Mouse (Mus musculus) C3H10T1/2 (cell line): ENCODE results near the gene Sptbn4. TPM values are rescaled to one million over a fixed set of nuclear protein-coding genes. Genes with fewer than 3 reads are reported as not detected.

Source experiments
- polyA plus RNA-seq, 2 experiments: library from polyadenylated mRNA; unstranded; fragments of >200 nt; fragmentation: generic; extraction: Trizol; gene quantifications; one replicate each; pipeline ENCODE4 v1.2.1; 2012; ENCODE audit warnings: missing spikeins in 2 of 2

The Sptbn4 gene
- under 1 TPM; 0.14 to 0.55 TPM for polyA plus RNA-seq

GRCm38 (mm10) chr7:27447419-27448286, at the start of gene Sptbn4, which contains the start of gene Blvrb:
Gene Sptbn4, minus strand, starts transcription at chr7:27447686.
Gene Blvrb, plus strand, starts transcription at chr7:27447978.

DNA sequence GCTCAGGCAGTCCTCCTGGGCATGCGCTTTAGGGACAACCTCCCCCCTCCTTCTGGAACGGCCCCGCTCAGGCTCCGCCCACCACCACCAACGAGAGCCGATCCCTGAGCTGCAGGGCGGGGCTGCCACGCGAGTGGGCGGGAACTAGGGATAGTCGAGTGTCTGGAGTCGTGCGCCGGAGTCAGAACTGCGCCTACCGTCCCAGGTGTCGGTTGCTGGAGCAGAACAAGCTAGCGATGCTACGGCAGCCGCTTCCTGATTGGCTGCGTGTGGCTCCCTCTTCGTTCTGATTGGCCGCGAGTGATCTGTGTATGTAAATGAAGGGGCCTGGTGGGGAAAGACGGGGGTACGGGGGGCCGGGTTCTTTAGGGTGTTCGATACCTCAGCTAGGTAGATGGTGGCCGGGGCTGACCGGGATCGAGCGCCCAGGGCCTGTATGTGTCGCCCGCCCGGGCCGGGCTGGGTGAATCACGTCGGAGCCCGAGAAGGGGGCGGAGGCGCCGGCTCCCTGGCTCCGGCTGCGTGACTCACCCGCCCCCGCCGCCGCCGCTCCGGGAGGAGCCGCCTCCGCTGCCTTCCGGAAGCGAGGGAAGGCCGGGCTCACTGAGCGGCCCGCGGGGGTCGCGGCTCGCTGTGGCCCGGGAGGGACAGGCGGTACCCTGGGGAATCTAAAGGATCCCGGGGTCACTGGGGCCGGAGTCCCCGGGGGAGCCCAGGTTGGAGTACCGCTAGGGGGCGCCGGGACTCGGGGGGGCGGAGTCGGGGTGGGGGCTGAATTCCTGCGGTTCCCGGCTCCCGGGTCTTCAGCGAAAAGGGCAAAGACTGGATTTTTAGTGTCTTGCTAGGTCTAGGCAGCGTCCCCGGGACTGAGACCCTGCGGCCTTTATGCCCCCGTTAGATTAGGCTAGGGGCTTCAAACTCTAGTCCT, 39.5 kb upstream of the Sptbn4 start, which contains the start of gene Sertad1:
Sertad1 (plus strand) TSS at position 141 of the 928 bp plus-strand sequence.

GRCm38 (mm10) chr7:27473156-27473834, 25.8 kb upstream of the Sptbn4 start, which contains the start of gene Sertad3:
Gene Sertad3, plus strand, starts transcription at chr7:27473768.

GRCm38 (mm10) chr7:27356861-27357594, 90.5 kb downstream of the Sptbn4 start, which contains the start of gene Gm20479:
Gene Gm20479, minus strand, starts transcription at chr7:27357419.

DNA sequence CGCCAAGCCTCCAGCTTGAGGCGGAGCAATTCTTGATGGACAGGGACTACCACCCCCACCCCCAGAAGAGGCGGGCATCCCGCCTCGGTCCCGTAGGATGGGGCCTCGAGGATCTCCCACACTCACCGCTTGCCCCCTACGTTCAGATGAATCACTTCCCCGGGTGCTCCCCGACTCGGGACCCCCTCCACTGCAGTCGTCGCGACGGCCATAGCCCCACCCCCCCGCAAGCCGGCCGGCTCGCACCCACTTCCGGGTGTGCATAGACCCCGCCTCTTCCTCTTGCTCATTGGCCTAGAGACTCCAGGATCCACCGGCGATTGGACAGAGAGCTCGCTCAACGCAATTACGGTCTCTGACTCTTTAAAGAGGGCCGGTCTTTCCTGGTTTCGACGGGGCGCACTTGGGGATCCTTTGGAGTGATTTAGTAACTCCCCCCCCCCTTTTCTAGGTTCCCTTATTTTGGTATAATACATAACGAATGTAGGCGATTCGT, 91.7 kb downstream of the Sptbn4 start, which contains the start of gene Shkbp1:
Shkbp1 (minus strand) TSS at position 275 of the 496 bp plus-strand sequence.

DNA sequence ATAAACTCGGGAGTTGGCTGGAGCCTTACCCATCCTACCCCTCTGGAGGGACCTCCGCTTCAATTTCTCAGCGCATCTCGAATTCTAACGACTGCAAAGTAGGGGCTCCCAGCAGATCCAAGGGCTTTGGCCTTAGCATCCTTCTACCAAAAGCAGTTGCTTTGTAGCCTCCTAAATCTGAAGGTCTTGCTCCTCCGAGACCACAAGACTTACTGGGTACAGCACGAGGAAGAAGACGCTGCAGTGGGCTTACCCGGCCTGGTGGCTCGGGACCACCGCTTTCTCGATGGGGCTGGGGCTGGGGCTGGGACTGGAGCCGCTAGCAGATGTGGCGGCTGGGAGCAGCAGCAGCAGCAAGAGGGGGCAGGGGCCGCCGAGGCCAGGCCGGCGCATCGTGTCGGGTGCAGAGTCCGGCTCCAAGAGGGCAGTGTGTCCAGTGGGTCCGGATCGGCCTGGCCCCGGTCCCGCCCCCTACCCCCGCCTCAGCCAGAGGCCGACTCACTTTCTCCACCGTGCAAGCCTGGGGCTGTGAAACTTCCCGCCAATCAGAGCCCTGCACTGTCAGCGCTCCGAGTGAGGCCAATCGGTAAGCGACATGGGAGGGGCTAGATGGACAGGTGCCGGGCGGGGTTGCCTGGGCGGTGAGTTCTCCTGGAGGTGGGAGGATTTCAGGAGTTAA, 110.2 kb downstream of the Sptbn4 start, which contains the start of gene Ltbp4:
Ltbp4 (minus strand) TSS at position 518 of the 679 bp plus-strand sequence.

Other genes with a start within 250 kb of the Sptbn4 start
- gene Itpkc, start 219.0 kb downstream of the Sptbn4 start, polyA plus RNA-seq, result 1 to 10 TPM; 2.4 to 7.4 TPM
- gene Coq8b, start 214.7 kb downstream of the Sptbn4 start, polyA plus RNA-seq, result 10 to 100 TPM; 14.4 to 20.7 TPM
- gene Numbl, start 189.3 kb downstream of the Sptbn4 start, polyA plus RNA-seq, result 10 to 100 TPM in 1 of 2 experiments, 1 to 10 TPM in 1; 6.9 to 33.6 TPM
- 10 to 100 TPM in 1 of 2 experiments, under 1 TPM in 1; 0.42 to 10.0 TPM for gene Ltbp4, start 110.0 kb downstream of the Sptbn4 start, polyA plus RNA-seq
- gene Shkbp1, start 91.7 kb downstream of the Sptbn4 start, polyA plus RNA-seq, result 10 to 100 TPM; 23.0 to 28.8 TPM
- not detected for gene Gm20479, start 90.3 kb downstream of the Sptbn4 start, polyA plus RNA-seq
- gene Blvrb, start 292 bp upstream of the Sptbn4 start, polyA plus RNA-seq, result 100 to 1,000 TPM in 1 of 2 experiments, 10 to 100 TPM in 1; 86.0 to 169 TPM
- gene Sertad3, start 26.1 kb upstream of the Sptbn4 start, polyA plus RNA-seq, result 10 to 100 TPM; 10.3 to 28.6 TPM
- 10 to 100 TPM; 78.0 to 83.1 TPM for gene Sertad1, start 39.2 kb upstream of the Sptbn4 start, polyA plus RNA-seq
- gene Prx, start 51.6 kb upstream of the Sptbn4 start, polyA plus RNA-seq, result 1 to 10 TPM; 1.3 to 6.9 TPM
- gene Hipk4, start 75.6 kb upstream of the Sptbn4 start, polyA plus RNA-seq, result 1 to 10 TPM in 1 of 2 experiments, under 1 TPM in 1; 0.06 to 2.7 TPM
- gene Pld3, start 105.5 kb upstream of the Sptbn4 start, polyA plus RNA-seq, result 100 to 1,000 TPM in 1 of 2 experiments, 10 to 100 TPM in 1; 25.5 to 115 TPM
- 10 to 100 TPM; 11.0 to 14.0 TPM for gene 2310022A10Rik, start 105.5 kb upstream of the Sptbn4 start, polyA plus RNA-seq
- 100 to 1,000 TPM in 1 of 2 experiments, 10 to 100 TPM in 1; 65.5 to 179 TPM for gene Akt2, start 143.9 kb upstream of the Sptbn4 start, polyA plus RNA-seq
- gene Ttc9b, start 206.2 kb upstream of the Sptbn4 start, polyA plus RNA-seq, result under 1 TPM; 0.05 to 0.26 TPM
- 10 to 100 TPM; 33.6 to 34.0 TPM for gene Map3k10, start 226.9 kb upstream of the Sptbn4 start, polyA plus RNA-seq
- 1 to 10 TPM in 1 of 2 experiments, under 1 TPM in 1; 0.02 to 1.1 TPM for gene Zfp607b, start 241.7 kb upstream of the Sptbn4 start, polyA plus RNA-seq